Mouse (Mus musculus) frontal cortex, postnatal 25 days (tissue): ENCODE results near the gene Srarp.

ENCODE experiments used
- DNase-seq, 2 experiments: peaks; one replicate each; pipeline ENCODE4 v3.0.0; 2022; ENCODE audit warnings: low spot score in 2 of 2

Gene Srarp

DNA sequence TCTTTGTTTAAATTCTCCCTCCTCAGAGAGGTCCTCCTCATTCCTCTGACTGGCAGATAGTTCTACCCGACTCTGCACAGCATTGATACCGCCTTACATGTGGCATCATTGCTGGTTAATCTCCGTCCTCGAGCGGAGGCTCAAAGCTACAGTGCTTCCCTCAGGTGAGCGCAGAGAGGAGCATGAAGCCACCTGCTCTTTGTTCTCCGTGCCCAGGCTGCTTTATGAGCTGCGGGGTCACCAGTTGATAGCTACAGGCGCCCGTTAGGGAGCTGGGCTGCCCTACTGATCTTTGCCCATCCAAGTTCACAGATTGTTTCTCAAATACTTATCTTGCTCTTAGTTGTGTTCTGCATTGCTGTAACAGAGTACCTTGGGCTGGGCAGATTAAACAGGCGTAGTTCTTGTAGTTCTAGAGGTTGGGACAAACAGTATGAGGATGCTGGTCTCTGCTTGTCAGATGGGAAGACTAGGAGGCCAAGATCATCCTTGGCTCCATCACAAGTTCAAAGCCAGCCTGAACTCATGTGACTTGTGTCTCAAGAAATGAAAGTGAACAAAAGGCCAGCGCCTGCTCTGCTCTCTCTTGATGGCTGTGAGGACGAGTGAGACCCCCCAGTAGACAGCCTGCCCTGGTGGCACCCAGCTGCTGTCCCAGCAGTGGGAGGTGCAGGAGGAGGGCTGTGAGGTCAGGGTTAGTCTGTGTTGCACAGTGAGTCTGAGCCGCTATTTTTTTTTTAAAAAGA is 20.5 kb upstream of the Srarp start:
- DNase-seq: no peak

DNA sequence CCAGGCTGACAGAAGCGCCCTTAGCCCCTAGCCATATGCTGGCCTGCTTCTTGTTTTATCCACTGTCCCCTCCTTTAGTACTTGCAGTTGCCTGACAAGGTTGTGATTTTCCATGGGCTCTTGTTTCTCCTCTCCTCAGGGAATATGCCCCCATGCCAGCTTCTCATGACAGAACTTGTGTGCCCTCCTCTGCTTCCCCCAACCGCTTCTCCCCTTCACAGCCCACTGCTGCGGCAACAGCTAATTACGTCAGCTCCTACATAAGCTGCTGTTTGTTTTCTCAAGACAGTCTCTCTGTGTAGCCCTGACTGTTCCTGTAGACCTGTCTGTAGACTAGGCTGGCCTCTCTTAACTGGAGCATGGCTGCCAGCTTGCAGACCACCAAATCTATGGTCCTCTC is 19.6 kb upstream of the Srarp start:
- DNase-seq: no peak

DNA sequence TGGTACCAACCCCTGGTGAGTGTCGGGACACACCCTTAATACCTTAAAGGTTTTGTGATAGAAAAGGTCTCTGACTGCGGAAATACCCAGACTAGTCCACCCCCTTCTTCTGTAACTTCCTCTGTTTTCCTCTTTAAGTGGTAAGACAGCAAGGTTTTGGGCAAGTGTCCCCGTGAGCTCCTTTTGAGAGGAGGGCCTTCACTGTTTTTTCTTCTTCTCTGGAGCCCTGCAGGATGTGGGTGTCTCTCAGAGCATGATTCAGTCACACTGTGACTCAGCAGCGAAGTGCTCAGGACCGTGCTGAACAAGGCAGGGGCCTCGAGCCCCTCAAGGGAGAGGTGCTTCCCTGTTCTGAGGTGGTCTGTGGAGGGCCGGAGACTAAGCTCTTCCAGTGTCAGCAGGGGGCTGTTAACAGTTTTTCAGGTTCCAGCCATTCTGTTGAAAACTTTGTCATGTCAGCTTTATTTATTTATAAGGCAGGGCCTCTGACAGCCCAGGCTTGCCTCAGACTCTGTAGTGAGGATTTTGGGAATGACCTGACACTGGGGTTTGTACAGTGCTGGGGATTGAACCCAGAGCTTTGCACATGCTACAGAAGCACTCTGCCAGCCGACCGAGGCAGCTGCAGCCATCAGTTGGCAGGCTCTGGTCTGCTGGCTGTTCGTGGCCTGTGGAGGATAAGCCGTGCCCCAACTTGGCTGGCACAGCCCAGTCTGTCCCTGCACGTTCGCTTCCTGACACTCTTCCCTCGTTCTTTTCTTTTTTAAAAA is 18.9 kb upstream of the Srarp start:
- no peak for DNase-seq

- DNase-seq: no peak
These were observed 16.1 kb upstream of the Srarp start for GRCm38 (mm10) chr4:141451916-141452450.

GRCm38 (mm10) chr4:141451251-141451650 is 15.3 kb upstream of the Srarp start:
- no peak for DNase-seq

DNA sequence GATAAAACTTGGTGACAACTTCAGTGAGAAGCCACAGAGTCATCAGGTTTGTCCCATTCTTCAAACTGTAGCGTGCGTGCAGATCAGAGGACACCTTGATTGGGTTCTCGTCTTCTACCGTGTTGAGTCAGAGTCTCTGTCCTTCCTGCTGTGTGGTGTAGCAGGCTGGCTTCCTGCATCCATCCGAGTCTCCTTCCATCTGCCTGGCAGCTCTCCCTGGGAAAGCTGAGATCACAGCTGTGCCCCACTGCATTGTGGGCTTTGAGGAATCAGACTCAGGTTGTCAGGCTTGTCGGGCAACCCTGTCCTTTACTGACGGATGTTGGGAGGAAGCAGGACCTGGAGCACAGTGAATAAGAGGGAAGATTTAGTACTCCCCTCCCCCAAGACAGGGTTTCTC is 10.3 kb upstream of the Srarp start:
- no peak for DNase-seq

DNA sequence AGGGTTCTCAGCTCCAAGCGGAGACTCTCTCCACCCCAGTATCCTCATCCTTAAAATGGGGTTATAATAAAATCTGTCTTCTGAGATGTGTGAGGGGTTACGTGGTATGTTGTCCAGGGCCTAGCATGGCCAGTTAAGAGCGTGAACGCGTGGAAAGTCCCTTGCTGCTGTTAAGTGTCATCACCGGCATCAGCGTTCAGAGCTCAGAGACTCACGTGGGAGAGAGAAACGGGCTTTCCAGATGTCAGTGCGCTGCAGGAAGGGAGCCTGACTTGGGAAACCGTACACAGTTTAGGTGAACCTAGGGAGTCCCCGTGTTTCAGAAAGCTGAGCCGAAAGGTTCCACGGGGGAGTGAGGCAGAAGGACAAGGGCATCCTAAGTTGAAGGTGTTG is 9.4 kb upstream of the Srarp start:
- no peak for DNase-seq

- peak; percentile 72 to 80 for DNase-seq
These were observed 8.8 kb upstream of the Srarp start, which contains the start of gene Zbtb17 for GRCm38 (mm10) chr4:141444451-141445327. Gene Zbtb17, plus strand, starts transcription at chr4:141444654.

DNA sequence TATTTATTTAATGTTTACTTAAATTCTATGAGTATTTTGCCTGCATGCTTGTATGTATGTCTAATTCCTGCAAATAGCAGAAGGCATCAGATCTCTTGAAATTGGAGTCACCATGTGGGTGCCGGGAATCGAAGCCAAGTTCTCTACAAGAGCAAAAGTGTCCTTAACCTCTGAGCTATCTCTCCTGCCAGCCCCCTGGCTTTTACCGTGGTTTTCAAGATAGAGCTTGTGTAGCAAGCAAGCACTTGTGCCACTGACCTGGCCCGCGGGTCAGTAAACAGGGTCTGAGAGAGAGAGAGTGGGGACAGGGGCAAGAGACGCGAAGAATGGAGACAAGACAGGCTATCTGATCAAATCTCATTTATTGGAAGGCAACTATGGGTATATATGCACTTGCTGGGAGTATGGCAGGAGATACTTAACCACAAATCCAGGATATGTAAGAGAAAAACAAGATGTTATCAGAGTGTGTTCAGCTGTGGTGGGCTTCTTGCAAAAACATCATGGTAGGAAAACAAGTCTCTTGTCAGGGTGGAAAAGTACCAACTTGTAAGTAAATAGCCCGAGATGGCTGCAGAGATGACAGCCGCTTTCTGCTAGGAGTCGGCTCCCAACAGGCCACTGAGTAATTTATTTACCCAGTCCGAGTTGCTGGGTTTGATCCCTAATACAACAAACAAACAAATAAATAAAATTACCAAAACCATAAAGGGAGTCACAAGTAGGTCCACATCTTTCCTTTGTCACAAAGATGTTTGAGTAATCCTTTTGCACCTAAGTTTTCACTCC is 7.9 kb upstream of the Srarp start:
- no peak for DNase-seq

GRCm38 (mm10) chr4:141440877-141441276 is 5.0 kb upstream of the Srarp start:
- DNase-seq: no peak

DNA sequence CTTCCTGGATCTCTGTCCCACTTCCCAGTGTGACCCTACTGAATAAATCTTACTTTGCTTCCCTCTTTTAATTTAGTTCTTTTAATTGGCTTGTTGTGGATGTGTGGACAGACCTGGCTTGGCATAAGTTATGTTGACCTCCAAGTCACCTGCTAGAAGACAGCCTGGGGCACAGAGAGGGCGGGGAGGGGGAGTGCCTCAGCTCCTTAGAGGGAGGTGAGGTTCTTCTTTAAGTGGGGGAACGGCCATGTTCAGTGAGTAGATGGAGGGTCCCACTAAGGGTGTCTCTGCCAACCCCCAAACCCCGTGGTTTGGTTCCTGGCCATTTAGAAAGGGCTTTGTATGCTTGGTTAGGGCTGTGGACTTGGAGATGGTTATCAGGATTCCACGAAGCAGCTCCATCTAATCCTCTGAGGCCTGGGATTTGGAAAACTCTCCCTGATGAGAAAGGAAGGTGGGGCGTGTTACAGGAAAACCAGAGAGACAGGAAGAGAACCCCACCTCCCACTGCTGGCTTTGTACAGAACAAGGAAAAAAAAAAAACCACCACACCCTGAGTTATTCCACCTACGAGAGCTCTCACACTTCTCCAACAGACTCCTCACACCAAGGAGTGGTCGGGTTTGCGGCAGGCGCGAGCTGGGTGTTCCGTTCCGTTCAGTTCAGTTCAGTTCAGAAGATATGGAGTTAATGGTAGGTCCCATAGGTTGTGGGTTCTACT is 3.3 kb upstream of the Srarp start:
- DNase-seq: no peak

DNA sequence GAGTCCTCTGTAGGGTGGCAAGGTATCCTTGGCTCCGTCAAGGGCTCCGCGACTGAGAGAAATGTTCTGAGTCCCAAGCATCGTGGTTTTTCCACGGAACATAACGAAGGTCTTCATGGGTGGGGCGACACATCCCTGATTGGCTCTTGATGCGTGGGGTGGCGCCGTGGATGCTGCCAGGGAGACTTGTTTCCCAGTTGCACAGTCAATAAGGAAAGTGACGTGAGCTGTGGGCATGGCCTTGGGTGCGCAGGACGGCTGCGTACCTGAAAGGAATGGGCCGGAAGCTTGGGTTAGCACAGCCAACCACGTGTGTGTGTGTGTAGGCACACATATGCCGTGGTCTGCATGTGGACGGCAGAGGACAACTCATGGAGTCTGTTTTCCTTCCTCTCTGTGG is 2.7 kb downstream of the Srarp start:
- DNase-seq: no peak

DNA sequence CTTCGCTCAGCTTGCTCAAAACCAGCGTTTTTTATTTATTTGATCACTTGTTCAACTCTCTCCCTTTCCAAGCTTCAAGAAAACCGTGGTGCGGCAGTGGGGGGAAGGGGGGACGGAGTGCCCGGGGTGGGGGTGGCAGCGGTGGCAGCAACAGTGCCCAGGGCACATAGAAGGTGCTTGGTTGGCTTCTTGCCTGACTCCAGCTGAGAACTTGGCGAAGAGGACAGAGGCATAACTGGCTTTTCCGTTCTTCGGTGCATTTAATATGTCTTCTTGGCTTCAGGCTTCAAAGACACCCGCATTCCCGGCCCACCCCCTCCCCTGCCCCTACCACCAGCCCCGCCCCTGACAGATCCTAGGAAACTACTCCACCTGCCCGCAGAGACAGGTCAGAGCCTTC is 3.2 kb downstream of the Srarp start:
- no peak for DNase-seq

DNA sequence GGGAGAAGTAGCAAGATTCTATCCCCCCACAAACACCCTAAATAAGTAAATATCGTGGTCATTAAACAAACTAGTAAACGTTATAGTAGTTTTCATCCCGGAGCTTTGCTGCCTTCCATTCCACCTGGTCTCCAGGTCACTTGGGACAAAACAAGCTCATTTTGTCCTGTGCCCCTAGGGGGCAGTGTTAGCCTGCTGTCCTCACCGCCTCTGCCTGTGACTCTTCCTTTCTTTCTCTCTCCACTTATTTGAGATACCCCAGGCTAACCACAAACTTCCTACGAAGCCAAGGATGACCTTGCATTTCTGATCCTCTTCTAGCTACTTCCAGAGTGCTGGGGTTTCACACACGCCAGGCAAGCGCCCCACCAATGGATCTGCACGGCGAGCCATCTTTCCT is 4.9 kb downstream of the Srarp start:
- no peak for DNase-seq

DNA sequence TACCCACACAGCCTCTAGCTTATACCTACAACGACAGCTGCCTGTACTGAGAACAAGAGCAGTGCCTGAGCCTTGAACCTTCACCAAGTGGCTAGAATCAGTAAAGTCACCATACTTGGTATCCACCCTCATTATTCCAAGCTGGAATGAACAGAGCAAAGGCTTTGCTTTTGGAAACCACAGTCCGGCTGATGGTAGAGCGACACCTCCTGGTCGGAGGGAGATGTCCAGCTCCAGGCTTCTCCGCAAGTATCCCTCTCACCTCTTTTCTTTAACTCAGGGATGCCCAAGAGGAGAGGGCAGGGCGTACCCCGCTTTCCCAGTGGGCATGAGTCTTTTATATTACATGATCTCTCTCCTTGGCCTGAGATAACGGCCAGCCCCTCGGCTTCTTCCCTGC is 6.1 kb downstream of the Srarp start:
- DNase-seq: no peak

DNA sequence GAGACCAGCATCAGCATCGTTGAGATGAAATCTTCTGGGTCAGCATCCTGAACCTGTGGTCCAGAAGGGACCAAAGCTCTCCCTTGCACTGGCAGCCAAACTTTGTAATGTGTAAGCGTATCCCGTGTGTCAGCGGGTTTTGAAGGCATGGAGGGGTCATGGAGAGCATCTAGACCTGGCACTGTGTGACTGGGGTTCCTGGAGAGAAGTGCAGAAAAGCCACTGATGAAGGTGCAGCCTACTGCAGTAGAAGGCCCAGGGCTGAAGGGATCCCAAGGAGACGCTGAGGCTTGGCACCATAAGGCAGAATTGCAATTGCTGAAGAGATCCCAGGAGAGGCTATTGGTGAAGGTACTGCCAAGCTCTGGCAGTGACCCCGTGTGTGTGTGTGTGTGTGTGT is 6.5 kb downstream of the Srarp start:
- DNase-seq: no peak

- DNase-seq: no peak
These were observed 8.0 kb downstream of the Srarp start for GRCm38 (mm10) chr4:141427921-141428320.

GRCm38 (mm10) chr4:141426796-141427745 is 8.8 kb downstream of the Srarp start:
- no peak for DNase-seq
